16 mouse cellular contexts compared by ENCODE assay signal in the genomic region with DNA sequence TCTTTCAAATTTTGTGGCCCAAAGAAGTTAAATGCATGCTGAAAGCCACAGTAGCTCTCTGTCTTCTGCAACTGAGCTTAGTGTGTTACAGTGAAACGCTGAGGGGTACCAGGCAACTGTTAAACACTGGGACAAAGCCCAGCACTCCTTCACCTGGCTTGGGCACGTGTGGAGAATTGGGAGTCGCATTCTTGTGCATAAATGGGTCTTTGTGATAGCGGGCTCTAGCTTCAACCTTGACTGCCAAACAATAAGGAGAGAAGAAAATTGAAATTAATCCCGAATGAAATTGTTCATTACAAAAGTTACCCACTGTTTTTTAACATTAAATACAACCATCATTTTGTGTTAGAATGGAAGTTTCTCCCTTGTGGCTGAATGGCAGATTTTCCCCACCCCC.
"Had no signal": no experiment of that assay in that cellular context is flagged by ENCODE, and none has a peak within 500 bp of the region (broad histone marks: within the 10 kb centered on the region; RNA-seq: fewer than 3 reads in every experiment).

No protein-coding gene starts in this region.

- ATAC-seq: liver, postnatal 0 days; lung, postnatal 0 days; midbrain, embryonic 16.5 days had no signal

- H3K4me1 ChIP-seq: neural tube, embryonic 12.5 days had no signal

- H3K27me3 ChIP-seq: lung, embryonic 15.5 days; megakaryocyte, embryonic 14.5 days; midbrain, embryonic 12.5 days; neural tube, embryonic 12.5 days had no signal

- H3K9me3 ChIP-seq: lung, embryonic 15.5 days; midbrain, embryonic 12.5 days; neural tube, embryonic 12.5 days had no signal

- H3K27ac ChIP-seq: lung, embryonic 15.5 days; macrophage; midbrain, embryonic 12.5 days; neural tube, embryonic 12.5 days had no signal

- H3K9ac ChIP-seq: liver, postnatal 0 days; lung, embryonic 15.5 days; midbrain, embryonic 12.5 days; neural tube, embryonic 12.5 days had no signal

- H3K4me3 ChIP-seq: lung, embryonic 15.5 days; midbrain, embryonic 12.5 days; neural tube, embryonic 12.5 days had no signal

- H3K4me2 ChIP-seq: lung, embryonic 15.5 days; midbrain, embryonic 12.5 days had no signal

- DNase-seq: liver, postnatal 0 days; lung, adult 2 months; lung, postnatal 14 days; lung, postnatal 36 days; midbrain, embryonic 14.5 days; right cerebral cortex, postnatal 14 days; thymus, adult 18-20 months; thymus, postnatal 14 days; thymus, postnatal 36 days had no signal

- H3K36me3 ChIP-seq: lung, embryonic 15.5 days; midbrain, embryonic 12.5 days; neural tube, embryonic 12.5 days had no signal
